Mouse (Mus musculus) kidney, postnatal 14 days (tissue): Measurements from ENCODE around the gene Rab23.
"Not testable (repeated sequence)": the region's sequence is repeated elsewhere in the genome, so short reads cannot be mapped to it uniquely, and the experiment has no call there.

Source experiments
- DNase-seq: peaks from one replicate; pipeline ENCODE4 v3.0.0; 2022; ENCODE audit warnings: mixed read lengths

The Rab23 gene

DNA sequence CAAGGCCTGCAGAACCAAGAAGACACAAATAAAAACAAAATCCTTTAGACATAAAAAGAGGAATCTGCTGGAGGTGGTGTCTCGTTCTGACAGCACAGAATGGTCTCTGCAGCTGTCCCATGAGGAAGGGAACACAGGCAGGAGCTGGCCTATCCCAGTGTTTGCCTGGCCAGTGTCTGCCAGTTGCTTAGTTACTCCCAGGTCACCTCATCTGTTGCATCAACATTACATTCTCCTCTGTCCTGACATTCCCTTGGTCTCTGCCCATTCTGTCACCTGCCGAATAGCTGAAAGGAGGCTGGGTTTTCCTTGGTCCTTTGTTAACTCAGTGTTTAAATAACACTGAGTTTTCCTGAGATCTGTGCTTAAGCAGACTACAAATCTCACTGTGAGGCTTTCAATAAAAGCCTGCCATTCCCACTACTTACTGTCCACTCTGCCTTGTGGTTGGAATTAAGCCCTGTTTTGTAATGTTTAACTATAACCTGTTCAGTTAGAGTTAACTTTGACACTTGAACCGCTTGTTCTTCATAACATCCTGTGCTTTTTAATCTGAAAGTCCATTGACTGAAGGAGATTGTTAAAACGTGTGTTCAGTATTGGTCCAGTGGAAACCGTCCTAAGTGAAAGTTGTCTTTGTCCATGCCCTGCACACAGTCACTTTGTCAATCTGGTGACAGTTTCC, 14.5 kb downstream of the Rab23 start:
- DNase-seq: no peak

DNA sequence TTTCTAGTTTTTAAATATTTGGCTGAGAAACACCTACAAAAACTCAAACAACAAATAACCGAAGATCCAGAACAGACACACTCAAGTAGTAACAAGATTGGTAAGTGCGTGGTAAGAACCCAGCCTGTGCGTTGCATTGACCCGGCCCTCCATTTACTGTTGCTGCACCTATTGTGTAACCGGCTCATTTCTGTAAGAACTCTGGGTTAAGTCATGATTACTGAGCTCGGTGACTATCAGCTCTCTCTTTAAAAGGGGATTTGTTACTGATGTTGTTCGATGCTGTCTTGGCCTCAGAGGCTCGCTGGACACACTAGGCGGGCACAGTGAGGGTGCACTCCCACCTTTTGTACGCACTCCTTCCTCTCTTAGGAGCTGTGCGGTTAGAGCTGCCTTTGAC, 18.6 kb downstream of the Rab23 start:
- no peak for DNase-seq

DNA sequence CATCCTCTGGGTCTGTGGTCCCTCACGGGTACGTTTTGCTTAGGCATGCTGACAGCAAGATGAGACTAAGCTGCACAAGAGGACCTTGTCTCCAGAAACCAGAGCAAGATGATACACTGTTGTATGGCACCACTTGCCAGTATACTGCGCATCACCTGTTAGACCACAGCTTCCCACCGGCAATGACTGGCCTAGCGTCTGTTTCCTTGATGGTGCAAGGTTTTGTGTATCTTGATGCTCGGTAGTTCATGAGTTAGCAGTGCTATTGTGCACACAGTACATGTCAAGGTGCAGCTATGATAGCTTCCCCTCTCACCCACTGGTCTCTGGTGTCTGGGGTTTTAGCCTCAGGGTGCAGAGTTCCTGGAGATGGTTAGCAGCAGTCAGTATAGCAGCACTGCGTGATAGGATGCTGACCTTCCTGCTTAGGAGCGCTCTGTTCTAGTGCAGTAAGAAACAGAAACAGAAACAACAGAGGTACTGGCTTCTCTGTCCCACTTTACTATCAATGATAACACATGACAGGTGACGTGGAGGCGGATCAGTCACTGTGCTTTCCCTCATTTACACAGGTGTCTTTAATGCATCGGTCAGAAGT, 19.1 kb downstream of the Rab23 start:
- no peak for DNase-seq

DNA sequence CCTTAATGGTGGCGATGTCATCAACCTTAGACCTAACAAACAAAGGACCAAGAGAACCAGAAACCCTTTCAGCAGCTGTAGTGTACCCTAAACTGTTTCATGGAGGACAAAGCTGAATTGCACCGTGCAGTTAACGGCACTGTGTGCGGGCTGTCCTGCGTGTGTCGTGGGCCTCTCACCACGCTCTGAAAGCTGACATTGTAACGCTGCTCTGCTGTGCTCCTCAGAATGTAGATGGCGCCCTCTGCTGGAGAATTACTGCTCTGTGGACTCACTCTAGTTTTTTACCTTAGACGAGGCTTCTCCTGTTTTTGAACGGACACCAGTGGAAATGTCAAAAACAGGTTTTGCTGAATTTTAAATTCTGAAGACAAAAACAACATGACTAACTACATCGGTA, 19.6 kb downstream of the Rab23 start:
- DNase-seq: peak; percentile 84

DNA sequence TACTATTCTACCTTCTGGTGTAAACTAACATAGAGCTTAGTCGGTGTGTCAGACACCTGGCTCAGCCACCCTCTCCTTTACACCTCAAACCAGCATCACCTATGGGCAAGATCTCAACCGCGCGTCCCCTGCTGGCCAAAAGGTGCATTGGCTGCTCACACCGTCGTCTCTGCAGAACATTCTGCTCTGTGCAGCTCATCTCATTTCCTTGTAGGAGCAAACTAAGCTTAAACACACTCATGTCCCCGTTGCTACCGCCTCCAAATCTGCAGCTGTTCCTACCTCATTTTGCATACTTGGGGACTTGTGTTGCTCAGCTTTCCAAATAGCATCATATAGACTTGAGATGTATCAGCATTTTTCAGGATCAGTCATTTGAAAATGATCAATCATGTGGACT, 23.2 kb downstream of the Rab23 start:
- peak; percentile 35 for DNase-seq

DNA sequence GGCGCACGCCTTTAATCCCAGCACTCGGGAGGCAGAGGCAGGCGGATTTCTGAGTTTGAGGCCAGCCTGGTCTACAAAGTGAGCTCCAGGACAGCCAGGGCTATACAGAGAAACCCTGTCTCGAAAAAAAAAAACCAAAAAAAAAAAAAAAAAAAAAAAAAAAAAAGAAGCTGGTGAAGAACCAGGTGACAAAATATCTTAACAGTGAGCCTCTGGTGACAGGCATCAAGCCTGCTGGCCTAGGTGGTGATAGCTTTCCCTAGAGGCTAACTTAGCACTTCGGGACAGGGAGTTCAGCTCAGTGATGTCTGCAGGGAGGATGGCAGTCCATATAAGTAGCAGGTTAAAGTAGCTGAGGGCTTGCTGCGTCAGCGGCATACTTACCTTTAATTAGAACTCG, 25.1 kb downstream of the Rab23 start:
- DNase-seq: not testable (repeated sequence)

DNA sequence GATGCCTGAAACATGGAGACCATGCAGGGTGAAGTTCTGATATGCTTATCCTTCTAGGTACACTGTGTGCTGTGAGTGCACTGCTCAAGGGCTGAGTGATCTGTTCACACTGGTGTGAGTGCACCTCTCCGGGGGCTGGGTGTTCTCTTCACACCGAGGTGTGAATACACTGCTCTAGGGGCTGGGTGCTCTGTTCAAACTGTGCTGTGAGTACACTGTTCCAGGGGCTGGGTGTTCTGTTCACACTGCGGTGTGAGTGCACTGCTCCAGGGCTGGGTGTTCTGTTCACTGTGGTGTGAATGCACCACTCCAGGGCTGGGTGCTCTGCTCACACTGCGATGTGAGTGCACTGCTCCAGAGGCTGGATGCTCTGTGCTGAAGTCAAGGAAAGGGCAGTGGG, 26.2 kb downstream of the Rab23 start:
- DNase-seq: no peak

DNA sequence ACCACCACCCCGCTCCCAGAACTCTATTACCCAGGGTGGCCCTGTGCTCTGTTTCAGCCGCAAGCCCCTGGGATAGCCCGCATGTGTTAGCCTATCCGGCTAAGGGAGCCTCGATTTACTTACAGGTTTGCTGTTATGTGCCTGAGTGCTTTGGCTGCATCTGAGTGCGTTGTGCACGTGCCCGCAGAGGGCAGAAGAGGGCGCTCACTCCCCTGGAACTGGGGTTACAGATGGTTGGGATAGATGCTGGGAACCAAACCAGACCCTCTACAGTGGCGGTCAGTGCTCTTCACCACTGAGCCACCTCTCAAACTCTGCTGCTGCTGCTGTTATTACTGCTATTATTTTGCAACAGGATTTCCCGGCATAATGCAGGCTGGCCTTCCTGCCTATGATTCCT, 29.4 kb downstream of the Rab23 start:
- DNase-seq: no peak

DNA sequence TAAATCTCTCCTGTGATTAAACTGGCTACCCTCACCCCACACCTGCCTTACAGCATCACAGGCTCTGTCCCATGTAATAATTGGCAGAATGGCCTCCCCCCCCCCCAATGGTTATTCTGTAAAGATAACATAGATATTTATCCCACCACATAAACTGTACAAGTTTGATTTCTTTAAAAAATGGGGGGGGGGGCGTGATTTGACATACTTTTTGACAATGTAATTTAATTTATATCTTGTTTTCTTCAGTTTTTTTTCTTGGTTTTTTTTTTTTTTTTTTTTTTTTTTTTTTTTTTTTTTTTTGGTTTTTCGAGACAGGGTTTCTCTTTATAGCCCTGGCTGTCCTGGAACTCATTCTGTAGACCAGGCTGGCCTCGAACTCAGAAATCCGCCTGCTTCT, 30.0 kb downstream of the Rab23 start:
- DNase-seq: not testable (repeated sequence)

DNA sequence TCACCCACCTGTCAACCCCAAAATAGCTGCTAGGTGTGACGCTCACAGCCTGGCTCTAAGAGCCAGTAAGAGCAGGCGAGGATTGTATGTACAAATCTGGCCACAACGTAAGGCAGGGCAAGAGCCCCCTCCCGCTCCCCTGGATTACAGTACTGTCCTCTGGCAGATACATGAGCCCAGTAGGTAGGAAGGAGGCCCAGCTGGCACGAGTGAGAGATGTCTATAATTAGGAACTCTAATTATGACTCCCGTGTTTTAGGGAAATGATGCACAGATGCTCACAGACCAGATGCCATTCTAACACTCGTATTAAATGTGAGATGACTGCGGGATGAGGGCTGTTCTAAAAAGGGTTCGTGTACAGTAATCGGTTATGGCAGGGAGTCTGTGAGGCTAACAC, 31.6 kb downstream of the Rab23 start:
- DNase-seq: no peak

DNA sequence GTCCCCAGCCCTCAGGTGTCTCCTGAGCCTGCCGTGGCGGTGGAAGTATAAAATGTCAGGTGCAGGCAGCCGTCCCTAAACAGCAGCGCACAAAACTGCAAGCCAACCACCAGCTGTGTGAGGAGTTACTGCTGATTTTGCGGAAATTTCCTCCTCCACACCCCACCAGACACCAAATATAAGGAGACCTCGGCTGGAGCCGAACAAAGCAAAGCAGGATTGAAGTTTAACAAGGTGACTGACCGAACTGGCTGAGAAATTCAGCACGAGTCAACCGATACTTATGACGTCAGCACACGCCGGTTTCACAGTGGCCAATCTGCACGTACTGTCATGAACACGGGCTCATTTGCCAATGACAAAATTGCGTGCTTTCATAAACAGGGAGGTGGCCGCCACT, 34.4 kb downstream of the Rab23 start:
- DNase-seq: peak; percentile 48

DNA sequence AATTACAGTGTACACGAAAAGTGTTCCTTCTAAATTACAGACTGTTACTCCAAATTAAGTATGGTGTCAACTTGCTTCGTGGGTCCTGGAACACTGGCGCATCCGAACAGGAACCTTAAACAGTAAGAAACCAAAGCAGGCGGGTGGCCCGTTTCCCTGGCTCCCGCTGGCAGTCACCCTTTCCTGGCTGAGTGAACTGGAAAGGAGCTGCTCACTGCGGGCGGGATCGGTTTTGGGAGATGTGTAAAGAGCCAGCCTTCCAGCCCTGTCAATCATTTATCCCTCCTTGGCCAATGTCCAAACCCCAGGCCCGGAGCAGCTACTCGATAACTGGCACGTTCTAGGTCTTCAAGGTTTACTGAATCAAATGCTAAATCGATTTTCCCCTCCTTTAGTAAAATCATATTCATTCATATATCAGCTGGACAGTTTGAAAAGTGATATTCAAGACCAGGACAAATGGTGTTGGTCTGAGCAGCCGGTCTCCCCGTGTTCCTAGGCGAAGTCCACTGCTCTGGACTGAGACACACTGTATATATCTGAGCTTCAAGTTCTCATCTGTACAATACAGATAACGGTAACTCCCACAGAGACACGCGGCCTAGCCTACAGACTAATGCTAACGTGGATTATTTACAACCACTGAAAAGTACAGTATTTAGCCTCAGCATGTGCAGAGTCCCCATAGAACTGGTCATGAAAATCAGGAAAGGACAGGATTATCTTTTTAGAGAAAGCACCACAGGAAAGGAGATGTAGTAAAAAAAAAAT, 35.5 kb downstream of the Rab23 start:
- DNase-seq: peak; percentile 78

DNA sequence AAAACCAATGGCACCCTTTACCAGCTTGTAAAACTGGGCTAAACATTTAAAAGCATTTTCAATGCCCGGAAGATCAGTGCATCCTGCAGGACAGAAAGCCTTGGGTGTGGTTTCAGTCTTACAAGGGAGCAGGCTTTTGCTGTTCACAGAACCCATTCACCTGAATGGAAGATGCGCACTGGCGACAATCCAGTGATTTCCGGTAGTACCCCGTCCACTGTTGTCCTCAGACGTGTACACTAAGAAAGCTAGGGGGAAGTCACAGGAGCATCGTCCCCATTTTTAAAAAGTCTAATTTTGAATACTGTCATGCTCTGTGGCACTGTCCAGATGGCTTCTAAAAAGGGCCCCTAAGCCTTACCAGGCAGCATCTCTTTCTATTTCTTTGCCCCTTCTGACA, 36.1 kb downstream of the Rab23 start:
- DNase-seq: no peak

DNA sequence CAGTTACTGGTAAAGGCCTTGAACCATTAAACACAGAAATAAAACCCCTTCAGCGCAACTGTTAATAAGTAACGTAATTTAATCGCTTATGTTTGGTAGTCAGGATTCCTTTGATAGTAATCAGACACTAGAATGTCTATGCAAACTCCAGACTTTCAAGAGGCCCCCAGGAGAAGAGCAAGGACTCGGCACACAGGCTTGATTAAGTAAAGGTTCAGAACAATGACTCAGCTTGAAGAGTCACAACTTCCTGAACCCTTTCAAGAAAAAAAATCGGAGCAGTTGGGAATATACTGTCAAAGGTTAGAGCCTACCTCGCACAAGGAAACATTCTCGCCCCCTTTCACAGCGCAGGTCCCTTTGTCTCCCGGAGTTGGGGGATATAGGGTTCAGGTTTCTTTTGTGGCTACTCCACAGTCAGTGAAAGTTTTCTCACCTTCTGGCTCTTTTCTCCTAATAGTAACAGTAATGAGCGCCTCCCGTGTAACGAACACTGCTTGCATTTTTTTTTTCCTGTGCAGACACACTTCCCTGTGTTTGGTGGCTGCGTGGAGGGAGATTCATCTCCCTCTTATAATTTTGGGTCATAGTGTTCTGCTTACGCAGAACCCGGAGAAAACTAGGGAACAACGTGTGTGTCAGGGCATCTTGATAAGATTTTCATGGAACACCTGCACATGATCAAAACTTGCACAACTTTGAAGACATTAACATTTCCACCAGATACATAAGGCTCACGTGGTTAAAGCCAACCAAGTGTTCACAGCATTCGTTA, 36.8 kb downstream of the Rab23 start:
- DNase-seq: no peak

DNA sequence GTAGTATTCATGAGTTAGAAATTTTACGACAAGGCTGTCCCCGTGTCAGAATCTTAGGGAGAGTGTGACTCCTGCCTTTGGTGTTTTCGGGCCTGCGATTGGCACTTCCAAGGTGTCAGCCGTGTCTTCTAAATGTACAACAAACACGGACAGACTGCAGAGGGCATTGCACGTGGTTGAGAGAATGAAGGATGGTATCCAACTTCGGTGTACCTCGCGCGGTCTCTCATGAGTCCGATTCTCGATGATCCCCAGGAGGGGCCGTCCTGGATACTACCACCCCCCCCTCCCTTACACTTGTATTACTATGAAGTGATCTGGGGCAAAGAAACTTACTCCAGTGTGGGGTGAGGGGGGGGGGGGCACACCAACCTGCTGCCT, 37.3 kb downstream of the Rab23 start:
- DNase-seq: peak; percentile 21

DNA sequence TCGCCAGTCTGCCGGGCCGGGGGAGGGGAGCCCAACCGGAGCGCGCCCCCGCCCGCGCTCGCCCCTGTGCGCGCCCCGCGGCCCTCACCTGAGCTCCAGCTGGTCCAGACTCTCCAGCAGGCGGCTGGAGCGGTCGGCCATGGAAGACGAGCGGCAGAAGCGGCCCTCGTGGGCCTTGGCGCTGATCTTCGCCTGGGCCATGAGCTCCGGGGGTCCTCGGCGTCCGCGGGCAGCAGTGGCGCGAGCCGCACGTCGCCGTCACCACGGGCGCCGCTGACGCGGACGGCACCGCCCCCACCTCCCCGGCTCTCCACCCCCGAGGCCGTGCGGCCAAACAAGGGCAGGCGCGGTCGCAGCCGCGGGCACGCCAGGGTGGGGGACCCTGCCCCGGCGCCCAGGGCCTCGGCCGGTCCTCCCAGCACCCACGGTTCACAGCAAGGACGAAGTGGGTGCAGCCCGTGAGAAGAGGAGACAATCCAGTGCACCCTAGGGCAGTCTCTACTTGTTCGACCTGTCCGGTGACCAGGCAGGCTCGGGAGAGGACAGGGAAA, 37.9 kb downstream of the Rab23 start, which contains the start of gene Bag2:
TSS of gene Bag2 (minus strand) at position 305 of the 551 bp plus-strand sequence.
- DNase-seq: peak; percentile 79

DNA sequence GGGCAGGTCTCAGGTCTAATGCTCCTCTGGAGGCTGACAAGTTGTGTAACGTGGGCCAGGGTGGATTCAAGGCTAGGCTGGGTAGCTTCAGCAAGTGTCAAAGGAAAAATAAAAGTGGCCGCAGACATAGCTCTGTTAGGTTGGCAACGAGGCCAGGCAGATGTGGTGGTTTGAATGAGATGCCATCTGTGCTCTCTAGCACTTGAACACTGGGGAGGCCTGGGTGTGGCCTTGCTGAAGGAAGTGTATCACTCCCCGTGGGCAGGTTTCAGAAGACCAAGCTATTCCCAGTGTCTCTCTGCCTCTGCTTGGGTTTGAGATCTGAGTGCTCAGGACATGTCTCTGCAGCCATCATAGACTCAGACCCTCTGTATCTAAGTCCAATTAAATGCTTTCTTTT, 38.8 kb downstream of the Rab23 start:
- DNase-seq: no peak

DNA sequence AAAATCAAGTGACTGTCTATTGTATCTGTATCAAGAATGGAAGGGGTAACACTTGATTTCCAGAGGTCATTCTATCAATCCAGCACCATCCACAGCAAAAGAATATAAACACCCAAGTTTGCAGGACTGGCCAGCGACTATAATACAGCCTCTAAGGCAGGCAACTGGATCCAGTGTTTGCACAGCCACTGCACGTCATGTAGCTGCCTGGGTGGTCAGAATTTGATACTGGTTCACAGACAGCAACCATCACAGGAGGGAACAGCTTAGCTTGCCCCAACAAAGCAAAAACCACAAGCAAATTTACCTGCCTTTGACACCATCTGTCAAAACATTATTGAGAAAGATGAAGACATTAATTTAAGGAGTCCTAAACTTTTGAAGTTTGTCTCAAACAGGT, 44.1 kb downstream of the Rab23 start:
- no peak for DNase-seq

DNA sequence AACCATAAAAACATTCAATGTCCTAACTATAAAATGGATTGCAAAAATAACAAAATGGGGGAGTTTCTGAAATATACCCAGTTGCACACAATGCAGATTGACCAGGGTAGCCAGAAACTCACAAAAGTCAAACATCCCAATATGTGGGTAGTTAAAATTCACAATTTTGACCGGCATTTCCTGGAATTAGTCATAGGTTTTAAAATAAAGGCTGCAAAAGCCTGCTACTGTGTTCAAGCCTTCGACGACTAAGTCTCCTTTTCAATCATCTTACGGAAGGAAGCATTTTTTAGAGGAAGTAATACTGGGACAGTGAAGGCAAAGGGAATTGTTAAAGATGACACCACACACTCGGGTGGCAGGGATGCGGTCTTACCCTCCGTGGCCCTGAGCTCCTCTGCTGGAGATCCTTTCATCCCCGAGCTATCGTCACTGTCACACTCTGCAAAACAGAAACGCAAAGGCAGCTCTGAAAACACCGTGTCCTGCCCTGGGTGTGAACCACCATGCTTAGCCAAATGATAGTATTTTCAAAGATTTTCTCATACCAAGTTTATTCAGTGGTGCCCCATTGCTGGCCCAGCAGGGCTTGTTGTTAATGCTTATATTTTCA, 45.9 kb downstream of the Rab23 start:
- no peak for DNase-seq

DNA sequence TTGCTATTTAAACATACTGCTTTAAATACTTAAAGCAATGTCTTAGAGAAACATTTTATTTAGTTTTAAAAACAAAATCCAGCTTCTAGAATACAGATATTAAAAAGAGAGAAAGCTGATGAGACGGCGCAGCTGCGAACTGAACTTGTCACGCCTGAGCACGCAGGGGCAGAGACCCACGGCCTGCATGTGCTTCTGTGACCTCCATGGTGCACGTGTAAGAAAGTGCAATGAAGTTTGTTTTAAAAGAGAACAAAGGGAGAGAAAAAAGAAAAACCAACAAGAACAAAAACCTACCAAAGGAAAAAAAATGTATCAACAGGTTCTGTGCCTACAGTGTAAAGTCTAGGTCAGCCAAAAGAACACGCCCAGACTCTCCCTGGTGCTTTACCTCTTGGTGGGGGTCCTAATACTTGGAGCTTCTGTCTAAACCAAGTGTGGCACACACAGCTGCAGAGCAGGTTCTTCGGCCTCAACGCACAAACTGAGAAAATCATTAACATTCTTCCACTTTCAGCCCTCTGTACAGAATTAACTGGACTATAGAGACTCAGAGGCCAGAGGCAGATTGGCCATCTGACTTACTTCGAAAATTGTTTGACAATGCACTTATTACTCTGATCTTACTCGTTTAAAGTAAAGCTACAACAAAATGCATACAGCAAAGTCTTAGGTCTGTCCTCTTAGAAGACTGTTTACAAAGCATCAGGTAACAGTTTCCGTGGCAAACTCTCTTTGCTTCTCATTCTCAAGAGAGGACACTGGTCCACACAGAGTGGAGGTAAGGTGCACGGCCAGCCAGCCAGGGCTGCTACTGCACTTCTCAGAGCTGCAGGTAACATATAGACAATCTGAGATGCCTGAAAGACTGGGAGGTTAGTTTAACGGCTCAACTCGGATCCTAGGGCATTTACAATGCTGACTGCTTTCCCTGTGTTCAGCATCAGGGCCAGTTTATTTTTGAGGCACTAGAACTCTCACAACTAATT, 47.1 kb downstream of the Rab23 start:
- DNase-seq: no peak

DNA sequence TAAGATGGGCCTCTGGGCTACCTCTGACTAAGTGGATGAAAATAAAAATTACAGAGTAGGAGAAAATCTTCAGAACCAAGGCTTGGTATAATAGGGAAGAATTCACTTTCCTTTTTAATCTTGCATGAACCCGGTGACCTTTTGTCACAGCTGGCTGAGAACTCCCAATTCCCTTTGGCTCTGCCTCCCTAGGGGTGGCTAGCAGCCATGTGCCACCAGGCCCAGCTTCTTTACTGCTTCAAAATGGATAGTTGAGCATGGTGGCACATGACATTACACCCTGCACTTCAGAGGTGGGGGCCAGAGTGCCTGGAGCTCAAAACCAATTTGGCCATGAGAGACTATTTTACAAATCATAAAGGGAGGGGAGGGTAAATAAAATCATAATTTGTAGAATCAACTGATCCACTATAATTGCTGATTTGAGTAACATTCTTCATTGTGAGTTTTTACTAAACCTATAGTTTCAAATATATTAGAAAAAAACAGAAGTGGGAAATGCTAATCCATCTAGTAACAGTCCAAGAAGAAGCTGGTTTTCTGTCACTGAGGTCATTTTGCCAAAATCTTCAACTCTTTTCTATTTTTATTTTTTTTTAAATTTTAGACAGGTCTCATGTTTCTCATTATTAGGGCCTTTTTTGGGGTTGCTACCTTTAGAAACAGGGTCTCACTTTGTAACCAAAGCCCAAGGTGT, 48.6 kb downstream of the Rab23 start:
- no peak for DNase-seq
